Mouse (Mus musculus): ENCODE measurements around the gene Itgb6.
A peak's percentile ranks its signal among the peaks of the same experiment; 100 is the strongest.

Gene Itgb6

DNA sequence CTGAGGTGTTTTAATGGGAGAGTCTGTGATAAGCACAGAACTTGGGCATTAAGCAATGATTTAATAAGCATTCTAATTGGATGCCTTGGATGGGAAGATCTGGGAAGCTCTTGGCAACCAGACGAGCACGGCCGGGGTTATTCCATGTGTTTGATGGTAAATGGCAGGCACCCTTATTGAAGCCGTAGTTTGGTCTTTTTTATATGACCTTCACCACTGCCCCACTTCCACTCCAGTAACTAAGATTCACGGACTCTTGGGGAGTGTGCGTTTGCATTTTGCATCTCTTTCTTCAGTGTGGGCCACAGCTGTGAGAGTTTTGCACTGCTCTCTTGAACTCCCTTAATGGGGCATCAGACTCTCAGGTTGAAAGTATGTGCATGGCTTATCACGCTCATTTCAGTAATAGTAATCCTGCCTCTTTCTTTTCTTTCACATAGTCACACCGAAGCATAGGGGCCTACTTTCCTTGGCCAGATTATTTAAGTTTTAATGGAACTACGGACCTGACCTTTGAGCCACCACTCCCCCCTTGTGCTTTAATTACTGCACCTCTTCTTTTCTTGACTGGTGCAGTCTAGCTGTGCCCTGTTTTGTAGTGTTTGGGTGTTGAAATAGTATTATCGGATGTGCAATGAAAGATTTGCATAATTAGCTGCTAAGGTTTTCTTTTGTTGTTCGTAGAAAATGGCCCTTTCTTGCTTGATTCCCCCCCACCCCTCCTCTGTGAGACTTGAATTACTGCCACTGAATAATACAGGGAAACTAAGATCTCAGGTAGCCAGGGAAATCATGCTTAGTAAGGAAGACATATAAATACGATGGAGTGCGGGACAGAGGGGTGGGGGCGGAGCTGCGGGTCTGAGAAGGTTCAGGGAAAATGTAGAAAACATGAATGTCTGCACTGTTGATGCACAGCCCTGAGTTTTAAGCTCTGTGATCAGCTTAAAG, 109.3 kb downstream of the Itgb6 start:
- no peak for DNase-seq

GRCm38 (mm10) chr2:60611622-60612021, 110.8 kb downstream of the Itgb6 start:
- DNase-seq: no peak

DNA sequence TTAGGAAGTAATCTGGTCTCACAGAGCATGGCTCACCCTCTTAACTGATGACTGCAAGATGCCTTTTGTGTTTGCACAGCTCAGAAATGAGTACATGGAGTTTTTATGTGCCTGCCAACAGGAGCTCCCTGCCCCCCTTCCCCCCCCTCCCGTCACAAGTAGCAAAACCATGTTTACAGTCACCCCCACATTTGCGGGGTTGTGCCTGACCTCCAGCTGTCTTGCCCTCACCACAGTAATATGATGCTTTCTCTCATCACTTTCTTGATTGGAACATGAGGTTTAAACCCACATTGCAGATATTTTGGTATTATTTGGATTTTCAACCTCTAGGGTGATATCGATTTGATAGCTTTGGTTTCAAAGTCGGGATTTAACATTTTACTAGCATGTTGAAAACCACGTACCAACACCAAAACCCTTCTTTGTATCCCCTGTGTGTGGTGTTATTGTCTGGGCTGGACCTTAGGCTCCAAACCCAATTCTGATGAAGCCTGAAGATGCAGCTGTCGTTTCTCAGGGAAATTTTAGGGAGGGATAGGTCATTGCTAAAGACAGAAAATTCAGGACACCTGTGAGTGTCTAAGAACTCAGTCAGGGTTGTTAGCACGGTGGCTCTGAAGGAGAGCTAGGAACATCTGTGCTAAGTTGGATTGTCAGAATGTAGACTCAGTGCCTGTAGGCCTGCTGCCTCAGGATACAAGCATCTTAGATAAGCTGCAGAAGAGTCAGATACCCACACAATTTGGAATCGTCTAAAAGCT, 112.8 kb downstream of the Itgb6 start:
- DNase-seq: no peak

DNA sequence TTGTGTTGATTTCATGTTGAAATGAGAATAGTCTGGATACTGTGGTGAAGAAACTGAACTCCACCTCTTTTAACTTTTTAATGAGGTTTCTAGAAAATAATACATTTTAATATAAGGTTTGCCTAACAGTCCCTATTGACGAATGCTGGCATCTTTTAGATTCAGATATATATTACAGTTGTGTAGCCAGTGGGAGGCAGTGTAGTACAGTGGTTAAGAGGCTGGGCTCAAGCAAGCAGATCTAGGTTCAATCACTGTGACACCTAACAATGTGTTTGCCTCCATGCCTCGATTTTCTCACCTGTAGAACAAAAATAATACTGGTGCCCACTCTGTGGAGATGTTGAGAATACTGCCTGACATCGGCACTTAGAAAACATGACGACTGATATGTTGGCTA, 114.5 kb downstream of the Itgb6 start:
- peak in 1 of 2 experiments; percentile 27 for DNase-seq

DNA sequence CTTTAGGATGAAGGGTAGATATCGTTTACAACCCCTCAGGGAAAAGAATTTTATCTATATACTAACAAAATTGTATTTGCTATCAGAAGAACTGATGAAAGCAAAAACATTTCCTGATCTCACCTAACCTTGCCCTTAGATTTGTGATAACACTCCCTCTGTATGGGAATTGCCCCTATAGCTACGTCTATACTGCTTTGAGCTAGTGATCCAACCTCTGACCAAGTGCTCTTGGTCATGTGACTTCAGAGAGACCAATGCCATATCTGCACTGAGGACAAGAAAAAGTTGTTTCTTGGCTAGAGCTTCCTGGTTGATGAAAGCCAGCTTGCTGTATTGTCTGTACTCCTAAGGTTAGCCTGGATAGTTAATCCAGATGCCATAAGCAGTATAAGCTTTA, 121.1 kb downstream of the Itgb6 start:
- no peak for DNase-seq

- peak in 1 of 2 experiments; percentile 10 for DNase-seq
These were observed 121.6 kb downstream of the Itgb6 start for GRCm38 (mm10) chr2:60600863-60601262.

- DNase-seq: no peak
These were observed 139.0 kb downstream of the Itgb6 start for GRCm38 (mm10) chr2:60583416-60583815.

DNA sequence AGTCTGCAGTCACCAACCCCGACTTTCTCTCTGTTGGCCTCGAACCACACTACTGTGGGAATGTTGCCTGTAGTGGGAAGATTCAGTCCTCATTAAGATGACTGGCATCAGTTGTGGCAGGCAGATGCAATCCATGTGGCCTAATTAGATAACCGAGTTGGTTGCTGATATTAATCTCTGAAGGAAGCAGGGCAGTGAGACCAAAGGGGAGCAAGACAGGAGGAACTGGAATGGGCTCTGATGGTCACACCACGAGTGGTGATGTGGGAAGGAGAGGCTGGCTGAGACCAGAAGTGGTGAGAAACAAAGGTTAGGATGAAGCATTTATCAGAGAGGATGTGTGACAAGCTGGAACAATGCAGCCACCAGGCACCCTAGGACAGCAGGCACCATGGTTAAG, 167.9 kb downstream of the Itgb6 start:
- DNase-seq: no peak

- peak; percentile 76 to 82 for DNase-seq
These were observed 169.4 kb downstream of the Itgb6 start, which contains the start of gene Pla2r1 for GRCm38 (mm10) chr2:60552902-60553682. Pla2r1 (minus strand) TSS chr2:60553308.

DNA sequence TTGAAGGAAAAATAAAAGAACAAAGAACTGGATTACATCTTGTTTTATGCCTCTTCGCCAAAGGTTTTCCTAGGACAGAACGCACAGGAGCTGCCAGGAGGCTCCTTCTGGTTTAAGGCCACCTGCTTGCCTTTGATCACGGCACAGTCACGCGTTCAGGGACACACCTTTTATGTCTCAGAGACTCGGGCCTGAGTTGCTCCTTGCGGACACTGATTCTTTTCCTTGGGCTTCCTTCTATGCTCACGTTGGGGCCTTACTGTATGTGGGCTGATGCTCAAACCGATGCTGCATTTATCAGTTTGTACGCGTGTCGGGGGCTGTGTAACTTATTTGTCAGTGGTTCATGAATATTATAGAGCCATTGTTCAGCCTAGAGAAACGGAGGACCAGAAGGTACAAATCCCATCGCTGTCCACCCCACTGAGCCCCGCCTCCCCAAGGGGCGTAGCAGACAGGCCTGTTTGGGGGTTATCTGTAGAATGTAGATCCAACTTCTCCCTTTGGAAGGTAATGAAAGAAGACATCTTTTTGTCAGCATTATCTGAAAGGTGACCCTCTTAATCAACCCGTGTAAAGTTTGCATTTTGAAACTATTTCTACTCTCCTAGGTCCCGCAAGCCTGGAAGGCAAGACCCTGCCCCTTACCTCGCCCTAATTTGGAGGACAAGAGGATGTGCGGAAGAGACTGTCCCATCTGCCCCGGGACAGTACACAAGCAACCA, 170.1 kb downstream of the Itgb6 start:
- no peak for DNase-seq

DNA sequence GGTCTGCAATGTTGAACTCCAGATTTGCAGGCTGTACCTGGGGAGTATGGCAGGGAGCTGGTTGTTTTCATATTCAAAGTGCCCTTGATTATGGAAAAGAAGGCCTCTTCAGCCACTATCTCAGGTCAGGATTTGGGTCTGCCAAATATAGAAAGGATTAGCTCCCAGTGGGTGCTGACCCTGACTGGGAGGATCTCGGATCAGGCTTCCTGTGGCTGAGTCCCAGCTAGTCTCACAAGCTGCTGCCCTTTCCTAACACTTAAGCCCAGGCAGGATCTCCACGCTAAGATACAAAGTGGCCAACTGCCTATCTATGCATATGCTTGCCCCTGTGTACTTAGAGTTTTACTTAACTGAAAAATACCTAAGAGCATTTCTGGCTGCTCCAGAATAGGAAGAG, 170.8 kb downstream of the Itgb6 start:
- no peak for DNase-seq

DNA sequence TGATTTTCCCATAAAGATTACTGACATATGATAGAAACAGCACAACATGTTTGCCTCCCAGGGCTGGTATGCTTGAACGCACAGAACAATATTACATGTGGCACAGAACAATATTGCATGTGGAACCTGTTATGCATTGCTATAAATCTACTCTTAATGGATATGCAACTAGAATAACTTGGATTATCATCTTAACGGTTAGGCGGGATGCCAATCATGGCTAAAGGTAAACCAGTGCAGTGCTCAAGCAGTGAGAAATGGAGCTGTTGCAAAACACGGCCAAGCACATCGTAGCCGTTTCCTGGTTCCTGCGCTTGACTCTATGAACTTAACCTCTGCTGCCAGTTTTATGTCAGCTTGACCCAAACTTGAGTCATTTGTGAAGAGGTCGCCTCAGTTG, 171.9 kb downstream of the Itgb6 start:
- no peak for DNase-seq

DNA sequence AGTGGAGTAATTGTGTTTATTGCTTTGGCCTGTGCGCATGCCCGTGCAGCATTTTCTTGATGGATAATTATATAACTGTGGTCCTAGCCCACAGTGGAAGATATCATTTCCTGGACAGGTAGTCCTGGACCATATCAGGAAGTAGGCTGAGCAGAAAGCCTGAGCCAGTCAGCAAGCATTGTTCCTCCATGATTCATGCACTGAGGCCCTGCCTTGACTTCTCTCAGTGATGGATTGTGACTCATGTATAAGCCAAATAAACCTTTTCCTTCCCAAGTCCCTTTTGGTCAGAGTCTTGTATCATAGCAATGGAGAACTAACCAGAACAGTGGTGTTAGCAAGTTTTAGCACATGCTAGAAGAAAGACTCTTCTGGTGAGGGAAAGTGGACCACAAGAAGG, 172.6 kb downstream of the Itgb6 start:
- DNase-seq: no peak
